ENCODE assay signal across 28 mouse cellular contexts in the genomic region with DNA sequence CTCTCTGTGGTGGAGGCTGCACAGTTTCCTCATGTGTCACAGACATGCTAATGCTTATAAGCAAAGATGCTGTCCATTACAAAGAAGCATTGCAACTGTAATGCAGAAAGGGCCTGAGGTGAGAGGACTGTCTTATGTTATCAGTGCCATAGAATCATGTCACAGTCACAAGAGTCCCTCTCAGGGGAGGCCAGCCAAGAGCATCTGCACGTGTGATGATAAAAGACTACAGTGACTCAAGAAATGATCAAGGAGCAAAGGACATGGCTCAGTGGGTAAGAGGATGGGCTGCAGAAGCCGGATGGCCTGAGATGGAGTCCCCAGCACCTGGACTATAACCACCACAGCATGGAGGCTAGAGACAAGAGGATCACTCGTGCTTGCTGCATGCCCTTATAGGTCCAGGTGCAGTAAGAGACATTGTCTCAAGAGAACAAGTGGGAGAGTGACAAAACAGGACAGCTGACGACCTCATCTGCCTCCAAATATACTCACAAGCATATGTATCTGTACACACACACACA.
DNase-seq lines count a peak whose midpoint lies in the region; ATAC-seq and TF ChIP-seq lines count a peak whose summit lies in the region.
"Had no signal": no experiment of that assay in that cellular context is flagged by ENCODE, and none has a peak within 500 bp of the region (broad histone marks: within the 10 kb centered on the region; RNA-seq: fewer than 3 reads in every experiment).

No protein-coding gene starts in this region.

- peak overlapping the region; percentile 50; the same call in 1 of the 2 replicates for H3K27ac ChIP-seq in hindbrain, embryonic 13.5 days
- no peak overlapping the region for H3K27ac ChIP-seq in hindbrain, embryonic 10.5 days
- no peak overlapping the region for H3K27ac ChIP-seq in midbrain, embryonic 11.5 days (ENCODE audit: low read depth, low read length)
- H3K27ac ChIP-seq in midbrain, postnatal 0 days (ENCODE audit: low read depth, low read length) = no peak overlapping the region
- 0 out of 2 replicates have a peak overlapping the region, but pooled peaks have one; percentile 26 for H3K27ac ChIP-seq in midbrain, embryonic 14.5 days (replicated peaks; ENCODE audit: low read depth, low read length)
- H3K27ac ChIP-seq: forebrain, embryonic 10.5 days; heart, embryonic 15.5 days; intestine, embryonic 15.5 days; limb, embryonic 12.5 days; liver, embryonic 14.5 days; lung, embryonic 15.5 days had no signal

- H3K36me3 ChIP-seq in hindbrain, embryonic 13.5 days = no peaks in the 10 kb centered on the region
- no peaks in the 10 kb centered on the region for H3K36me3 ChIP-seq in hindbrain, embryonic 10.5 days
- no peaks in the 10 kb centered on the region for H3K36me3 ChIP-seq in midbrain, embryonic 11.5 days (ENCODE audit: control insufficient read depth, insufficient read depth, low read length)
- no peaks in the 10 kb centered on the region for H3K36me3 ChIP-seq in midbrain, postnatal 0 days (ENCODE audit: insufficient read depth, low read length)
- no peaks in the 10 kb centered on the region for H3K36me3 ChIP-seq in midbrain, embryonic 14.5 days (ENCODE audit: control insufficient read depth, insufficient read depth, low read length)
- H3K36me3 ChIP-seq: forebrain, embryonic 10.5 days; heart, embryonic 15.5 days; intestine, embryonic 15.5 days; limb, embryonic 12.5 days; lung, embryonic 15.5 days had no signal

- H3K9ac ChIP-seq in hindbrain, embryonic 13.5 days = no peak overlapping the region
- H3K9ac ChIP-seq in midbrain, embryonic 11.5 days (ENCODE audit: low read length) = 0 out of 2 replicates have a peak overlapping the region, but pooled peaks have one; percentile 4
- no peak overlapping the region for H3K9ac ChIP-seq in midbrain, postnatal 0 days (replicated peaks; ENCODE audit: low read length, poor library complexity, severe bottlenecking)
- no peak overlapping the region for H3K9ac ChIP-seq in midbrain, embryonic 14.5 days (replicated peaks; ENCODE audit: low read length)
- H3K9ac ChIP-seq: heart, embryonic 15.5 days; intestine, embryonic 15.5 days; limb, embryonic 12.5 days; liver, embryonic 14.5 days; lung, embryonic 15.5 days had no signal

- H3K4me1 ChIP-seq in hindbrain, embryonic 13.5 days (replicated peaks) = peaks cover 12% of the 10 kb centered on the region
- 0 out of 2 replicates have a peak, but pooled peaks cover 1% of the 10 kb centered on the region for H3K4me1 ChIP-seq in hindbrain, embryonic 10.5 days (replicated peaks)
- no peaks in the 10 kb centered on the region for H3K4me1 ChIP-seq in midbrain, embryonic 11.5 days (ENCODE audit: control insufficient read depth, insufficient read depth, low read length)
- no peaks in the 10 kb centered on the region for H3K4me1 ChIP-seq in midbrain, postnatal 0 days (ENCODE audit: insufficient read depth, low read length)
- H3K4me1 ChIP-seq in midbrain, embryonic 14.5 days (ENCODE audit: control insufficient read depth, insufficient read depth, low read length) = peaks cover 12% of the 10 kb centered on the region; the same call in 1 of the 2 replicates
- H3K4me1 ChIP-seq: heart, embryonic 15.5 days; intestine, embryonic 15.5 days; limb, embryonic 12.5 days; lung, embryonic 15.5 days; megakaryocyte, embryonic 14.5 days had no signal

- H3K4me2 ChIP-seq in hindbrain, embryonic 13.5 days = no peak overlapping the region
- no peak overlapping the region for H3K4me2 ChIP-seq in midbrain, embryonic 11.5 days
- H3K4me2 ChIP-seq in midbrain, postnatal 0 days (ENCODE audit: low read depth, low read length, poor library complexity, severe bottlenecking) = no peak overlapping the region
- H3K4me2 ChIP-seq in midbrain, embryonic 14.5 days (ENCODE audit: low read length) = no peak overlapping the region
- H3K4me2 ChIP-seq: heart, embryonic 15.5 days; intestine, embryonic 15.5 days; limb, embryonic 12.5 days; lung, embryonic 15.5 days had no signal

- TF ChIP-seq CTCF in midbrain, postnatal 0 days (IDR thresholded peaks at IDR 0.05) = no peak

- no peak overlapping the region for H3K4me3 ChIP-seq in hindbrain, embryonic 13.5 days
- H3K4me3 ChIP-seq in hindbrain, embryonic 10.5 days = no peak overlapping the region
- H3K4me3 ChIP-seq in midbrain, embryonic 11.5 days (ENCODE audit: low read depth, low read length) = no peak overlapping the region
- H3K4me3 ChIP-seq in midbrain, postnatal 0 days (ENCODE audit: low read depth, low read length) = no peak overlapping the region
- no peak overlapping the region for H3K4me3 ChIP-seq in midbrain, embryonic 14.5 days (replicated peaks; ENCODE audit: low read depth, low read length)
- H3K4me3 ChIP-seq: forebrain, embryonic 10.5 days; heart, embryonic 15.5 days; intestine, embryonic 15.5 days; limb, embryonic 12.5 days; lung, embryonic 15.5 days; megakaryocyte, embryonic 14.5 days; myocyte had no signal

- H3K9me3 ChIP-seq in hindbrain, embryonic 13.5 days = no peaks in the 10 kb centered on the region
- H3K9me3 ChIP-seq in hindbrain, embryonic 10.5 days = no peaks in the 10 kb centered on the region
- no peaks in the 10 kb centered on the region for H3K9me3 ChIP-seq in midbrain, embryonic 11.5 days (ENCODE audit: control insufficient read depth, low read length)
- H3K9me3 ChIP-seq in midbrain, postnatal 0 days (ENCODE audit: low read length) = no peaks in the 10 kb centered on the region
- no peaks in the 10 kb centered on the region for H3K9me3 ChIP-seq in midbrain, embryonic 14.5 days (ENCODE audit: control insufficient read depth, low read length)
- H3K9me3 ChIP-seq: forebrain, embryonic 10.5 days; heart, embryonic 15.5 days; intestine, embryonic 15.5 days; limb, embryonic 12.5 days; lung, embryonic 15.5 days; megakaryocyte, embryonic 14.5 days had no signal

- 58% methylated on average over 4 of the region's 4 CpGs for WGBS in hindbrain, embryonic 13.5 days
- 66% methylated on average over 4 of the region's 4 CpGs for WGBS in hindbrain, embryonic 10.5 days
- 66% methylated on average over 4 of the region's 4 CpGs for WGBS in midbrain, embryonic 11.5 days
- WGBS in midbrain, postnatal 0 days = 44% methylated on average over 4 of the region's 4 CpGs
- 52% methylated on average over 4 of the region's 4 CpGs for WGBS in midbrain, embryonic 14.5 days

- H3K27me3 ChIP-seq in hindbrain, embryonic 13.5 days = no peaks in the 10 kb centered on the region
- no peaks in the 10 kb centered on the region for H3K27me3 ChIP-seq in hindbrain, embryonic 10.5 days (ENCODE audit: insufficient read depth, poor library complexity, severe bottlenecking)
- no peaks in the 10 kb centered on the region for H3K27me3 ChIP-seq in midbrain, embryonic 11.5 days (ENCODE audit: control insufficient read depth, insufficient read depth, low read length)
- no peaks in the 10 kb centered on the region for H3K27me3 ChIP-seq in midbrain, postnatal 0 days (ENCODE audit: insufficient read depth, low read length)
- no peaks in the 10 kb centered on the region for H3K27me3 ChIP-seq in midbrain, embryonic 14.5 days (ENCODE audit: control insufficient read depth, insufficient read depth, low read length)
- H3K27me3 ChIP-seq: heart, embryonic 15.5 days; intestine, embryonic 15.5 days; limb, embryonic 12.5 days; lung, embryonic 15.5 days; megakaryocyte, embryonic 14.5 days; Patski had no signal

- no peak for DNase-seq in hindbrain, embryonic 10.5 days (ENCODE audit: low spot score)
- DNase-seq in midbrain, embryonic 11.5 days (ENCODE audit: low spot score, missing footprints) = no peak
- DNase-seq in midbrain, postnatal 0 days (ENCODE audit: low spot score) = no peak
- DNase-seq in midbrain, embryonic 14.5 days = no peak
- DNase-seq in retina, postnatal 1 day = peak; percentile 29
- DNase-seq in kidney, adult 18-20 months = no peak
- DNase-seq: adrenal gland, postnatal 36 days; cerebellum, adult 11-12 months; cerebellum, postnatal 14 days; gastrocnemius, postnatal 36 days; heart, postnatal 36 days; kidney, postnatal 25 days; layer of hippocampus, postnatal 36 days; lung, postnatal 36 days; right cerebral cortex, postnatal 25 days had no signal

- ATAC-seq in hindbrain, embryonic 13.5 days (ENCODE audit: low FRiP score) = peak; percentile 49; the same call in 1 of the 2 replicates
- ATAC-seq in midbrain, embryonic 11.5 days (ENCODE audit: low FRiP score) = no peak
- no peak for ATAC-seq in midbrain, postnatal 0 days (ENCODE audit: low FRiP score)
- no peak for ATAC-seq in midbrain, embryonic 14.5 days (ENCODE audit: low FRiP score, low TSS enrichment)
- no peak for ATAC-seq in megakaryocyte-erythroid progenitor cell, adult 5-6 weeks (replicated peaks; ENCODE audit: low FRiP score, low TSS enrichment, poor library complexity, severe bottlenecking)
- ATAC-seq: CD4-positive, CD25-positive, alpha-beta regulatory T cell, adult 4 months; forebrain, embryonic 16.5 days; intestine, embryonic 15.5 days; Patski had no signal

Comparison
In these comparisons a context has a peak if more than half of its experiments do, and no peak if none do; other contexts are left out.
1. H3K27ac ChIP-seq: peak in hindbrain, embryonic 13.5 days (single experiment) and midbrain, embryonic 14.5 days (single experiment); none in hindbrain, embryonic 10.5 days (single experiment), midbrain, embryonic 11.5 days (single experiment) and midbrain, postnatal 0 days (single experiment).